Mouse (Mus musculus) spleen, adult 2 months (tissue): ENCODE measurements around the gene Foxp4.

Experiments used
- CTCF ChIP-seq: fragments of 200-500 bp; IDR thresholded peaks from 2 replicates; pipeline ENCODE4 v1.5.1; 2011; ENCODE audit warnings: mild to moderate bottlenecking, inconsistent platforms; ENCODE audit not compliant: insufficient read depth, insufficient read length, insufficient replicate concordance; ENCODE audit errors: extremely low read depth
- POLR2A ChIP-seq: fragments of 200-500 bp; IDR thresholded peaks from 2 replicates; pipeline ENCODE4 v1.6.1; 2011; ENCODE audit warnings: low read depth, low read length, inconsistent platforms

GRCm38 (mm10) chr17:47837808-47838207 is 86.6 kb downstream of the Foxp4 start:
- TF ChIP-seq CTCF: no peak
- TF ChIP-seq POLR2A: no peak
